ENCODE assay signal across 18 mouse cellular contexts in the genomic region with DNA sequence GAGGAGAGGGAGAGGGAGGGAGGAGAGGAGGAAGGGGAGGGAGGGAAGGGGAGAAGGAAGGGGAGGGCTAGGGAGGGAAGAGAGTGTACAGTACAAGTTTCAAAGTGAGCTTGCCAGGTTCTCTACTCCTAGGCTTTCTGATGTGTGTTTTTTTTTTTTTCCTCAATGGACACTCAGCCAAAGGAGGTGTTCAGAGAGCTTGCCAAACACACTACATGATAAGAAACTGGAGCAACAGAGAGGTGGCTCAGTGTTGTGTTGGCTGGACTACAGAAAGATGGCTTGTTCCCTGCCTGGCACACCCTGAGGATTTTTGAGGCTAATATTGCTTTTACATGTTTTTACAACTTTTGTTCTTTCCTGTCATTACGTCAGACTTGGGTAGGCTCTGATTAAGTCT. TPM values are rescaled to one million over a fixed set of nuclear protein-coding genes. Genes with fewer than 3 reads are reported as not detected.
A peak's percentile ranks its signal among the peaks of the same experiment; 100 is the strongest.
DNase-seq lines count a peak whose midpoint lies in the region; ATAC-seq lines count a peak whose summit lies in the region.
"Had no signal": no experiment of that assay in that cellular context is flagged by ENCODE, and none has a peak within 500 bp of the region (broad histone marks: within the 10 kb centered on the region; RNA-seq: fewer than 3 reads in every experiment).

No protein-coding gene starts in this region.

- no peaks in the 10 kb centered on the region for H3K27me3 ChIP-seq in heart, embryonic 14.5 days (ENCODE audit: control insufficient read depth, insufficient read depth, low read length)
- H3K27me3 ChIP-seq in hindbrain, embryonic 11.5 days (ENCODE audit: control insufficient read depth, insufficient read depth, low read length): no peaks in the 10 kb centered on the region
- no peaks in the 10 kb centered on the region for H3K27me3 ChIP-seq in hindbrain, embryonic 10.5 days (ENCODE audit: insufficient read depth, poor library complexity, severe bottlenecking)
- H3K27me3 ChIP-seq: hindbrain, embryonic 12.5 days; liver, embryonic 12.5 days; midbrain, embryonic 12.5 days; neural tube, embryonic 15.5 days had no signal

- H3K9me3 ChIP-seq in heart, embryonic 14.5 days (ENCODE audit: control insufficient read depth, low read length): no peaks in the 10 kb centered on the region
- no peaks in the 10 kb centered on the region for H3K9me3 ChIP-seq in hindbrain, embryonic 11.5 days (ENCODE audit: control insufficient read depth, low read length)
- H3K9me3 ChIP-seq in hindbrain, embryonic 10.5 days: no peaks in the 10 kb centered on the region
- H3K9me3 ChIP-seq: hindbrain, embryonic 12.5 days; liver, embryonic 12.5 days; midbrain, embryonic 12.5 days; neural tube, embryonic 15.5 days had no signal

- H3K4me3 ChIP-seq in heart, embryonic 14.5 days (ENCODE audit: control insufficient read depth in 1 of 2, insufficient read depth in 1 of 2, low read depth in 1 of 2, low read length in 2 of 2): no peak overlapping the region
- no peak overlapping the region for H3K4me3 ChIP-seq in hindbrain, embryonic 11.5 days (ENCODE audit: low read depth, low read length)
- H3K4me3 ChIP-seq in hindbrain, embryonic 10.5 days: no peak overlapping the region
- H3K4me3 ChIP-seq: hindbrain, embryonic 12.5 days; liver, embryonic 12.5 days; midbrain, embryonic 12.5 days; neural tube, embryonic 15.5 days had no signal

- peak; percentile 51 to 67 for DNase-seq in heart, adult 18-20 months
- DNase-seq in heart, postnatal 4 days: no peak
- DNase-seq in testis, postnatal 14 days (ENCODE audit: low spot score): peak; percentile 26
- DNase-seq in testis, postnatal 10 days (ENCODE audit: low spot score): no peak
- no peak for DNase-seq in right cerebral cortex, adult 18-20 months
- no peak for DNase-seq in hindbrain, embryonic 11.5 days (ENCODE audit: low spot score)
- no peak for DNase-seq in hindbrain, embryonic 10.5 days (ENCODE audit: low spot score)
- DNase-seq: adrenal gland, adult 8-10 months; cerebellum, adult 2 months; gastrocnemius, postnatal 14 days; right cerebral cortex, postnatal 4 days had no signal

- H3K36me3 ChIP-seq in heart, embryonic 14.5 days (ENCODE audit: control insufficient read depth, insufficient read depth, low read length): peaks cover 3% of the 10 kb centered on the region; the same call in 1 of the 2 replicates
- no peaks in the 10 kb centered on the region for H3K36me3 ChIP-seq in hindbrain, embryonic 11.5 days (ENCODE audit: control insufficient read depth, insufficient read depth, low read length)
- H3K36me3 ChIP-seq in hindbrain, embryonic 10.5 days: no peaks in the 10 kb centered on the region
- H3K36me3 ChIP-seq: hindbrain, embryonic 12.5 days; liver, embryonic 12.5 days; midbrain, embryonic 12.5 days; neural tube, embryonic 15.5 days had no signal

- WGBS in heart, embryonic 14.5 days: 40% methylated on average over 1 of the region's 1 CpGs
- WGBS in hindbrain, embryonic 11.5 days: 68% methylated on average over 1 of the region's 1 CpGs
- WGBS in hindbrain, embryonic 10.5 days: 89% methylated on average over 1 of the region's 1 CpGs

- H3K4me2 ChIP-seq in heart, embryonic 14.5 days (ENCODE audit: low read length): no peak overlapping the region
- no peak overlapping the region for H3K4me2 ChIP-seq in hindbrain, embryonic 11.5 days (replicated peaks; ENCODE audit: low read depth, low read length)
- H3K4me2 ChIP-seq: hindbrain, embryonic 12.5 days; liver, embryonic 12.5 days; midbrain, embryonic 12.5 days; neural tube, embryonic 15.5 days had no signal

- peak overlapping the region; percentile 16 to 87; a peak in 2 of 4 replicates for H3K27ac ChIP-seq in heart, embryonic 14.5 days (replicated peaks in 1 of 2; ENCODE audit: control insufficient read depth in 1 of 2, insufficient read depth in 1 of 2, low read depth in 2 of 2, low read length in 2 of 2)
- H3K27ac ChIP-seq in hindbrain, embryonic 11.5 days (ENCODE audit: low read depth, low read length): no peak overlapping the region
- H3K27ac ChIP-seq in hindbrain, embryonic 10.5 days: no peak overlapping the region
- H3K27ac ChIP-seq: hindbrain, embryonic 12.5 days; liver, embryonic 12.5 days; neural tube, embryonic 15.5 days had no signal

- 0 out of 2 replicates have a peak overlapping the region, but pooled peaks have one; percentile 14 for H3K9ac ChIP-seq in heart, embryonic 14.5 days (ENCODE audit: low read length)
- no peak overlapping the region for H3K9ac ChIP-seq in hindbrain, embryonic 11.5 days (ENCODE audit: low read depth, low read length)
- H3K9ac ChIP-seq: hindbrain, embryonic 12.5 days; liver, embryonic 12.5 days; midbrain, embryonic 12.5 days; neural tube, embryonic 15.5 days had no signal

- peak; percentile 35; the same call in 1 of the 2 replicates for ATAC-seq in heart, embryonic 14.5 days (ENCODE audit: insufficient number of reproducible peaks, insufficient read depth, low FRiP score, low read depth)
- ATAC-seq in hindbrain, embryonic 11.5 days (ENCODE audit: low FRiP score): no peak
- ATAC-seq: forebrain, embryonic 16.5 days; liver, embryonic 12.5 days had no signal

- peaks cover 27 to 56% of the 10 kb centered on the region in 2 experiments for H3K4me1 ChIP-seq in heart, embryonic 14.5 days (ENCODE audit: control insufficient read depth in 2 of 2, insufficient read depth in 2 of 2, low read length in 2 of 2)
- H3K4me1 ChIP-seq in hindbrain, embryonic 11.5 days (replicated peaks; ENCODE audit: control insufficient read depth, insufficient read depth, low read length): no peaks in the 10 kb centered on the region
- peaks cover 40% of the 10 kb centered on the region for H3K4me1 ChIP-seq in hindbrain, embryonic 10.5 days (replicated peaks)
- H3K4me1 ChIP-seq: liver, embryonic 12.5 days had no signal

RNA-seq across cellular contexts. Expression of a gene that starts 26.6 kb away (rescaled TPM):
- 10 to 100 TPM; 28.7 to 33.5 TPM for total RNA-seq in heart, adult 18-20 months (2021)
- total RNA-seq in heart, postnatal 4 days (2021): 10 to 100 TPM; 62.6 to 68.3 TPM
- 14.5 and 16.5 TPM in 2 replicates for polyA plus RNA-seq in heart, embryonic 14.5 days (2014; fragmentation: Nextera tagmentation; extraction: Ambion mirVana)
- polyA plus RNA-seq in hindbrain, embryonic 11.5 days (2014; fragmentation: Nextera tagmentation; extraction: Ambion mirVana): 20.5 and 23.9 TPM in 2 replicates
- 6.7 and 13.2 TPM in 2 replicates for polyA plus RNA-seq in hindbrain, embryonic 10.5 days (2016; fragmentation: Nextera tagmentation; extraction: Ambion mirVana)
- total RNA-seq: common myeloid progenitor, adult 5-6 weeks had no signal

Comparison
In these comparisons a context has a peak if more than half of its experiments do, and no peak if none do; other contexts are left out.
1. DNase-seq: peak in heart, adult 18-20 months (2 of 2) and testis, postnatal 14 days (single experiment); none in heart, postnatal 4 days (single experiment), testis, postnatal 10 days (single experiment), right cerebral cortex, adult 18-20 months (single experiment), hindbrain, embryonic 11.5 days (single experiment) and hindbrain, embryonic 10.5 days (single experiment).
2. H3K27ac ChIP-seq: peak in heart, embryonic 14.5 days (2 of 2); none in hindbrain, embryonic 11.5 days (single experiment) and hindbrain, embryonic 10.5 days (single experiment).